Mouse (Mus musculus) right cerebral cortex, postnatal 36 days (tissue): ENCODE measurements at regions not wholly inside any gene's neighbourhood (a gene's known extent, or its start where the extent isn't known, plus 50 kb on each side); places are given as distances from the start of the nearest gene placed in this dataset.

ENCODE experiments used
- DNase-seq, 2 experiments: peaks; one replicate each; pipeline ENCODE4 v3.0.0; 2022; ENCODE audit warnings: low spot score in 2 of 2, mixed read lengths in 1 of 2

- no peak for DNase-seq
Measured at GRCm38 (mm10) chr12:16191803-16192389, 375.2 kb upstream of the Trib2 start.

- DNase-seq: no peak
Measured at GRCm38 (mm10) chr12:16190706-16191105, 374.0 kb upstream of the Trib2 start.

GRCm38 (mm10) chr12:16189441-16189840, 372.7 kb upstream of the Trib2 start:
- DNase-seq: no peak

- DNase-seq: no peak
Measured at GRCm38 (mm10) chr12:16185976-16186515, 369.3 kb upstream of the Trib2 start.

GRCm38 (mm10) chr12:16185431-16185923, 368.8 kb upstream of the Trib2 start:
- no peak for DNase-seq

- DNase-seq: no peak
Measured at GRCm38 (mm10) chr12:16183055-16183454, 366.3 kb upstream of the Trib2 start.

- DNase-seq: no peak
Measured at GRCm38 (mm10) chr12:16181599-16181998, 364.9 kb upstream of the Trib2 start.

- DNase-seq: no peak
Measured at GRCm38 (mm10) chr12:16179897-16180296, 363.2 kb upstream of the Trib2 start.

GRCm38 (mm10) chr12:16176326-16176725, 359.6 kb upstream of the Trib2 start:
- no peak for DNase-seq

GRCm38 (mm10) chr12:16172176-16172575, 355.5 kb upstream of the Trib2 start:
- no peak for DNase-seq

GRCm38 (mm10) chr12:16171636-16172035, 354.9 kb upstream of the Trib2 start:
- no peak for DNase-seq

GRCm38 (mm10) chr12:16169781-16170535, 353.2 kb upstream of the Trib2 start:
- no peak for DNase-seq

- DNase-seq: no peak
Measured at GRCm38 (mm10) chr12:16167793-16168343, 351.1 kb upstream of the Trib2 start.

GRCm38 (mm10) chr12:16165126-16165525, 348.4 kb upstream of the Trib2 start:
- DNase-seq: no peak

GRCm38 (mm10) chr12:16161947-16162346, 345.2 kb upstream of the Trib2 start:
- DNase-seq: no peak

GRCm38 (mm10) chr12:16157896-16158295, 341.2 kb upstream of the Trib2 start:
- no peak for DNase-seq

- DNase-seq: peak; percentile 7 to 22
Measured at GRCm38 (mm10) chr12:16155791-16156558, 339.3 kb upstream of the Trib2 start.

- DNase-seq: no peak
Measured at GRCm38 (mm10) chr12:16154256-16154655, 337.5 kb upstream of the Trib2 start.

- DNase-seq: no peak
Measured at GRCm38 (mm10) chr12:16152108-16152507, 335.4 kb upstream of the Trib2 start.

- peak; percentile 56 to 65 for DNase-seq
Measured at GRCm38 (mm10) chr12:16151170-16151702, 334.5 kb upstream of the Trib2 start.

GRCm38 (mm10) chr12:16146919-16147318, 330.2 kb upstream of the Trib2 start:
- DNase-seq: no peak

- peak; percentile 76 to 77 for DNase-seq
Measured at GRCm38 (mm10) chr12:16145621-16146020, 328.9 kb upstream of the Trib2 start.
